Mouse (Mus musculus) bone marrow macrophage, adult 2 months (primary cell): ENCODE results near the gene Hrc. TPM values are rescaled to one million over a fixed set of nuclear protein-coding genes. Genes with fewer than 3 reads are reported as not detected.

Source experiments
- H3K27ac ChIP-seq: 2 replicates; pipeline ENCODE4 v1.5.1; 2012; ENCODE audit warnings: low read depth, low read length; ENCODE audit not compliant: insufficient read depth
- H3K4me1 ChIP-seq: 2 replicates; pipeline ENCODE4 v1.6.1; 2012; ENCODE audit warnings: low read length; ENCODE audit not compliant: control insufficient read depth, insufficient read depth
- H3K4me3 ChIP-seq: 2 replicates; pipeline ENCODE4 v1.5.1; 2012; ENCODE audit warnings: mild to moderate bottlenecking, low read length, moderate library complexity; ENCODE audit not compliant: insufficient read depth
- CTCF ChIP-seq: IDR thresholded peaks from 2 replicates; pipeline ENCODE4 v1.5.1; 2012; ENCODE audit warnings: low read depth, mild to moderate bottlenecking, low read length, moderate library complexity
- POLR2A ChIP-seq: IDR thresholded peaks from 2 replicates; pipeline ENCODE4 v1.6.1; 2012; ENCODE audit warnings: mild to moderate bottlenecking, low read depth, low read length, borderline replicate concordance
- polyA plus RNA-seq: library from polyadenylated mRNA; stranded (reverse); fragments of >200 nt; gene quantifications from 2 replicates; pipeline ENCODE4 v1.2.4, GENCODE M21; 2012; ENCODE audit not compliant: missing spikeins, insufficient read depth, insufficient read length

The Hrc gene
- polyA plus RNA-seq, 1 experiment = not detected

DNA sequence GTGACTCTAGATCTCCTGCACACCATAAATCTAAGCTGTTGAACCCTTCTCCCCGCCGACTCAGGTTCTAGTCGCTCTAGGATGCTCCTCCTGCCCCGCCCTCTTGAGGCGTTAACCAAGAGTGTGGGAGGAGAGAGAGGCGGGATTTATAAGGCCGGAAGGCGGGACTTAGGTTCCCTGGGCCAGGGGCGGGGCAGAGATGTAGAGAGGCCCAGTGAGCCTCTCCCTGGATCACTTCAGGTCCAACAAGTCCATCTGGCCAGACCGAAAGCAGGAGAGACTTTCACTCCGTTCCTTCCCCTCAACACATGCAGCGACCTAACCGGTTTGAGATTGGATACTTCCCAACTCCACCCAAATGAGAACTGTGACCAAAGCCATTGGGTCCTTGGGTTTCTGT lies 27.7 kb downstream of the Hrc start:
- Histone ChIP-seq H3K4me1 (peaks cover 4% of the 10 kb centered on the region; the same call in 1 of the 2 replicates), H3K27ac (no peak overlapping the region), H3K4me3 (no peak overlapping the region)
- TF ChIP-seq CTCF = no peak
- TF ChIP-seq POLR2A = no peak

GRCm38 (mm10) chr7:45363983-45364382 lies 28.9 kb downstream of the Hrc start:
- H3K4me1 ChIP-seq = peaks cover 4% of the 10 kb centered on the region; the same call in 1 of the 2 replicates
- TF ChIP-seq POLR2A (no peak), CTCF (no peak)
- H3K4me3 ChIP-seq = no peak overlapping the region
- H3K27ac ChIP-seq = no peak overlapping the region

DNA sequence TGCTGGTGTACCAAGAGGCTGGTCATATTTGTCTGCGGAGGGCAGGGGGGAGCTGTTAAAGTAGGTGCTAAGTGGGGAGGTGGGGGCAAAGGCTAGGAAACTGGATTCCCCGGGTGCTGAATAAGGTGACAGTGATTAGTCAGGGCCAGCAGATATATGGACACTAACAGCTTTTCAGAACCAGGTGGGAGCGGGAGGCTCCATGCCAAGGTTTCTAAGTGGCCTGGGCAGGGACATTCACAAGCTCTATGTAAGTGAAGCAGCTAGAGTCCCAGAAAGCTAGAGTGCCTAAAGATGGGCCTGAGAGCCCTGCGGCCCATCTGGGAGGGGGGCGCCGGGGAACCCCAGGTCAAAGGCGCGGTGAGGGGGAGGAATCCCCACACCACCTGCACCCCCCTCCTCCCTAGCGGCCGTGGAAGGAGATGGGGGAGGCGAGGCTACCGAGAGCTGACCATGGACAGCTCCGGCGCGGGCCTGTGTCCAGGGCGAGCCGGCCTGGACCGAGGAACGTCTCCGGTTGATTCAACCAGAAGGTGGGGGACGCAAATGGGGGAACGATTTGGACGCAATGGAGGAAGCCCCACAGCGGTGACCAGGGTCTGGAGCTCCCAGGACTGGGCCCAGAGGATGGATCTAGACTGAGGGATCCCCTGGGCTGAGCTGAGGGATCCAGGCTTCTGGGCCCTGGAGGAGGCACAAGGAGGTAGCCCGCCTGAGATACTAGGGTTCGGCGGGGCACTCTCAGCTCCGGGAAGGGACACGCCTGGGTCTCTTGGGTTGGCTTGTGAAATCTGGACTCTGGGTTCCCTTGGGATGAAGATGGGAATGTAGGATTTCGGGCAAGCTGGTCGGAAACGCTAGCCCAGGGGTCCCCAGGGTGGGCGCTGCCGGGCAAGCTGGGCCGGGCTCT lies 30.9 kb downstream of the Hrc start:
- Histone ChIP-seq H3K4me3 (no peak overlapping the region; the same call in 1 of the 2 replicates), H3K27ac (no peak overlapping the region), H3K4me1 (peaks cover 7% of the 10 kb centered on the region; the same call in 1 of the 2 replicates)
- TF ChIP-seq POLR2A (no peak), CTCF (no peak)

- Histone ChIP-seq H3K27ac (no peak within 1 kb of the TSS), H3K4me1 (peaks cover 3% of the 10 kb centered on the region; the same call in 1 of the 2 replicates), H3K4me3 (peak within 1 kb of the TSS; percentile 56)
- no peak for TF ChIP-seq CTCF
- TF ChIP-seq POLR2A = no peak
Measured at GRCm38 (mm10) chr7:45366652-45367019, 31.5 kb downstream of the Hrc start, which contains the start of gene Ppfia3. TSS of gene Ppfia3 (minus strand) at chr7:45367019.

DNA sequence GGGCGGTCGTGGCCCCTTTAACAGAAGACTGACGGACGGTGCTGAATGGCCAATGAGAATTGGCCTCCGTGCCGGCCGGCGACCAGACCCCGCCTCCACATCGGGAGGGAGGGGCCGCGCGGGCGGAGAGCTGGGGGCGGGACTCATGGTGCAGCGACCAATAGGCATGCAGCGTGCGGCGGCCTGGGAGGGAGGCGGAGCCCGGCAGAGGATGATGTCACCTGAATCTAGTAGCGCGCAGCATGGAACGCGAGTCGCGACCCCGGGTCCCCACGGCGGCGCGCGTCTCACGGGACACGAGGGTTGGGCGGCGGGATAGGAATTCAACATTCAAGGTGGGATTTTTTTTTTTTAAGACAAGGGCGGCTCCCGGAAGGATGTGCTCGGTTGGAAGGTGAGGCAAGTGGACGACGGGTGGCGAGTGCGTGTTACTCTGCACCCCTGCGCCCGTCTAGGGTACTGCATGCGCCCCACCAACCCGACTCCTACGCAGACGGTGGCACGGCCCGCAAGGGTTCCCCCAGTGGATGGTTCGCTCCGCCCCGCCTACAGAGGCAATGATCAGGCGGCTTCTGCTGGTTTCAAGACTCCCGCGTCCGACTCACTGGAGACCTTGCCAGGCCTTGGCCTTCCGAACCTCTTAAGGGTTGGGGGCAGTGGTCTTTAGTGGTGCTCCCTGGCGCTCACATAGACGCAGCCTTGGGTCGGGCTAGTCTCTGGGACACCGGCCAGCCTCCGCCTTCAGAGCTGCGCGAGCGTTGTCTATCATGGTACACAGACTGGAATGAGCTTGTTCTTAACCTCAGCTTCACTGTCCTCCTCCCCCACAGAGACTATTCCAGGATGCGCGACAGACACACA lies 32.2 kb downstream of the Hrc start:
- Histone ChIP-seq H3K27ac (no peak overlapping the region), H3K4me1 (0 out of 2 replicates have a peak, but pooled peaks cover 3% of the 10 kb centered on the region), H3K4me3 (peak overlapping the region; percentile 56)
- no peak for TF ChIP-seq CTCF
- TF ChIP-seq POLR2A = no peak

- Histone ChIP-seq H3K4me1 (0 out of 2 replicates have a peak, but pooled peaks cover 3% of the 10 kb centered on the region), H3K27ac (no peak overlapping the region), H3K4me3 (no peak overlapping the region)
- no peak for TF ChIP-seq CTCF
- TF ChIP-seq POLR2A = no peak
Measured at GRCm38 (mm10) chr7:45368178-45368577, 33.1 kb downstream of the Hrc start.

- Histone ChIP-seq H3K4me1 (0 out of 2 replicates have a peak, but pooled peaks cover 3% of the 10 kb centered on the region), H3K27ac (no peak overlapping the region), H3K4me3 (no peak overlapping the region)
- TF ChIP-seq POLR2A (no peak), CTCF (no peak)
Measured at GRCm38 (mm10) chr7:45369022-45369745, 34.1 kb downstream of the Hrc start.

DNA sequence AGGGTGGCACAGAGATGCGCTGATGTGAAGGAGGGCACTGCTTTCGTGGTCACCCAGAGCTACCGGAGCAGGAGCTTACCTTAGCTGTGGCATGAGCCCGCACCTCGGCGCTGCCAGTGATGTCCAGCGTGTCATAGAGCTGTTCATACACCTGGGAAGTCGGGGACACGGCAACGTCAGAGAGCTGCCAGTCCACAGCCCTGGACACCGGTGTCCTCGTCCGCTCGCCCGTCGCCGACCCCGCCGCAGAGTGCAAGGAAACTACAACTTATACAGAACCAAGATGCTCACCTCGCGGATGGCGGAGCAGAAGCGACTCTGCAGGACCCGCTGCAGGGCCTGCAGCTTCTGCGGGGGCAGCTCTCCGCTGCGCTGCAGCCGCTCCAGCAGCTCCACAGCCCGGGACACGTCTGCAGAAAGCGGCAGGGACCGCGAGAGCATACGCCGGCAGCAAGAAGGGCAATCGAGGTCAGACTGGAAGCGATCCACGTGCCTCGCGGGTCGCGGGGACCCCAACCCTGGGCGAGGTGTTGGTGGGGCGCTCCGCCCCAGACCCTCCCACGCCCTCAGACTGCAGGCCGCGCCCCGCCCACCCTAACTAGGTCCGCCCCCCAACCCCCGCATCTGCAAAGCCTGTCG lies 34.9 kb downstream of the Hrc start:
- Histone ChIP-seq H3K27ac (no peak overlapping the region), H3K4me1 (0 out of 2 replicates have a peak, but pooled peaks cover 3% of the 10 kb centered on the region), H3K4me3 (peak overlapping the region; percentile 59)
- TF ChIP-seq POLR2A = no peak
- no peak for TF ChIP-seq CTCF
